Mouse (Mus musculus): ENCODE data around the gene Gm10799.

Gene Gm10799

GRCm38 (mm10) chr2:104024656-104025055, 43.7 kb downstream of the Gm10799 start:
- no peak for DNase-seq (ENCODE audit: low read depth in 1 of 2, low spot score in 2 of 2)

- DNase-seq (ENCODE audit: low read depth in 1 of 2, low spot score in 2 of 2) = no peak
Measured at GRCm38 (mm10) chr2:104023096-104023495, 45.3 kb downstream of the Gm10799 start.

Measured in monocyte, adult 2 months (primary cell).